Mouse (Mus musculus): ENCODE data around the gene Ankrd66.

Ankrd66 gene

GRCm38 (mm10) chr17:43543539-43543938 is at the start of gene Ankrd66:
Gene Ankrd66, minus strand, starts transcription at chr17:43543639.
- no peak for DNase-seq (ENCODE audit: low read depth, low spot score)

GRCm38 (mm10) chr17:43592296-43593291 is 49.2 kb upstream of the Ankrd66 start:
- peak; percentile 86 for DNase-seq (ENCODE audit: low read depth, low spot score)

DNA sequence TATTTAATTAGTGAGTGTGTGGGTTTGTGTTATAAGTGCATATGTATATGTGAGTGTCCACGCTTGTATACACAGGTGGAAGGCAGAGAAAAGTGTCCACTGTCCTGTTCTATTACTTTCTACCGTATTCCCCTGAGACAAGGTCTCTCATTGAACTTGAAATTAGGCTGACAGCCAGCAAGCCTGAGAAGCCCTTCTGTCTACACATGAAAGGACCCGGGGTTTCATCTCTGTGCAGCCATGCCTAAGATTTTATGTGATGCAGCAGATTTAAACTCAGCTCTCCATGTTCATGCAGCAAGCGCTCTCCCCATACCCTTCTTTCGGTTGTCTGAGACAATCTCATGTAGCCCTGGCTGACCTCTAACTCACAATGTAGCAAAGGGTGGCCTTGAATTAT is 47.1 kb upstream of the Ankrd66 start:
- no peak for DNase-seq (ENCODE audit: low read depth, low spot score)

DNA sequence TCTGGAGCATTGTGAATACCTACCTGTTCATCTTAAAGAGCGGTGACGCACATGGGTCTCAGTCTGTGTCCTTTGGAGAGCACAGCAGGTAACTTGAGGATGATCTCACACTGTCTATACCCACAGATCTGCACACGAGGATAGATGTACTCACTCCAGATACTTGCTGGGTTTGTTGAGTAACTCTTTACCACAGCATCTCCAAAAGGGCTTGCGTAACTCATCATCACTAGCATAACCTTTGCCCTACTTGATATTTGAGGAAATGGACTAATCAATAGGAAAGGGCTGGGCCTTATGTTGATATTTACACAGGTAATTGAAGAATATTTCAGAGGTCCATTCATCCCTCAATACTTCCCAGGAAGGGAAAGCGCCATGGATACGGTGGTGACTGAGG is 46.3 kb upstream of the Ankrd66 start:
- DNase-seq (ENCODE audit: low read depth, low spot score): no peak

- DNase-seq (ENCODE audit: low read depth, low spot score): no peak
These were observed 43.8 kb upstream of the Ankrd66 start for GRCm38 (mm10) chr17:43587278-43587677.

- no peak for DNase-seq (ENCODE audit: low read depth, low spot score)
These were observed 41.3 kb upstream of the Ankrd66 start for GRCm38 (mm10) chr17:43584771-43585170.

DNA sequence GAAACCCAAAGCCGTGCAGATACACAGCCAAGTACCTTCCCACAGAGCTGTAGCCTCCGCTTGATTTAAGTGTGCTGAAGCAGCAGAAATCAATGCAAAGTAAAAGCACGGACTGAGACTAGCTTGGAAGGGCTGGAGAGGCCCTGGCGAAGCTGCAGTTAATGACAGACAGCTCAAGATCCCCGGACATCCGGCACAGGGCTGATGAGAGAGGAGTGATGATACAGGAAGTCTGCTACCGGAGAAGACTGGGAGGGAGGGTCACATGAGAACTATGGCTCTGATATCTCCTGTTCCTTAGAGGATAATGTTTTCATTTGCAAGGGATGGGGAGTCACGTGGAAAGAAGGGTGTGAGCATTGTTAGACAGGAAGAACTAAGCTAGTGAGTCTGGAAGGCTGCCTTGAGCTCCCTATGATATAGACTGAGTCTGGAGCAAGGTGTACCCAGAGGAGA is 37.6 kb upstream of the Ankrd66 start:
- no peak for DNase-seq (ENCODE audit: low read depth, low spot score)

GRCm38 (mm10) chr17:43580456-43580855 is 37.0 kb upstream of the Ankrd66 start:
- DNase-seq (ENCODE audit: low read depth, low spot score): no peak

DNA sequence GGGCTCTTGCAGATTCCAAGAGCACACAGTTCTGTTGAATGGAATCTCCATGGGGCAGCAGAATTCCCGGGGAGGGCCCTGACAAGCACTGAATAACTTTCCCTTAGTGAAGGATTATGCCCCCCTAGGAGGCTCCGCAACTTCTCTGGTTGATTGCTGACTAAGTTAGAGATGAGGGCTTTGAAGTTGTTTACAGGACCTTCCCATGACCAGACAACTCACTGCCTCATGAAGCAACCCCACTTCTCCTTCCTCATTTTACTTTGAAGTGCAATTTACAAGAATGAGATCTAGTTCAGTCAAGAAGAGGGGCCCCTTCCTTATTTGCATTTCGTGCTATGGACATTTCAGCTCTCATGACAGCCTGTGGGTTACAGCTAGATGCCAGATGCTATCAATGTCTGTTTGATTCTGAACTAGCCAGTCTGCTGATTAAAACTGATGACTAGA is 30.2 kb upstream of the Ankrd66 start:
- DNase-seq (ENCODE audit: low read depth, low spot score): no peak

DNA sequence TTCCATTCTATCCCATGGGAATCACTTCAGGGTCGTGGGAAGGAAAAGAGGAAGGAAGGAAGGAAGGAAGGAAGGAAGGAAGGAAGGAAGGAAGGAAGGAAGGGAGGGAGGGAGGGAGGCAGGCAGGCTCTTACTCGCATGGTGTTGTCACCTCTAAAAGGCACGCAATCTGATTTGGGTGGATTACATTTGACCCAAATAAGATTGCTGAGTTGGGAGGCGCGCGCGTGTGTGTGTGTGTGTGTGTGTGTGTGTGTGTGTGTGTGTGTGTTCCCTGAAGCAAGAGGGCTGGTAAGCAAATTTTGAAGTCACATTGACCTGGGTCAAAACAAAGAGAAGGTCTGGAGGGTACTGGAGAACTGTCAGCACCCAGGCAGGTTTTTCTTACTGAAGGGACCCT is 25.8 kb upstream of the Ankrd66 start:
- no peak for DNase-seq (ENCODE audit: low read depth, low spot score)

- peak; percentile 61 for DNase-seq (ENCODE audit: low read depth, low spot score)
These were observed 24.8 kb upstream of the Ankrd66 start, which contains the start of gene Pla2g7 for GRCm38 (mm10) chr17:43567992-43568888. Gene Pla2g7, plus strand, starts transcription at chr17:43568098.

DNA sequence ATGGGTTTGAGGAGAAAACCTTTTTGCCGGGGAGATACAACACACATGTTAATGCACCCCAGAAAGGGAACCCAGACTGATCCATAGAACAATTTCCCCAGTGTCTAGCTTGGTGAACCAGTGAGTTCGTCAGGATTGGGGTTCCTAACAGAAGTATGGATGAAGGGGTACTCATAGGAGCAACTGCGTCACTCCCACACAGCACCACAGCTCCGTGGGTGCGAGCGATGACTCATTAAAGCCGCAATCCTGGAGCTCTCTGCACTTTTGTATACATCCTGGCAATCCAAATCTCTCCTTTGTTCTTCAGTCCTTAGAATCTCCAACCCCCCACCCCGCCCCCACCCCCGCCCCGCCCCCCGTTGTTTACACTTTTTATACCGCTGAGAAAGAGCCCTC is 24.2 kb upstream of the Ankrd66 start:
- DNase-seq (ENCODE audit: low read depth, low spot score): peak; percentile 69

- DNase-seq (ENCODE audit: low read depth, low spot score): no peak
These were observed 20.0 kb upstream of the Ankrd66 start for GRCm38 (mm10) chr17:43563192-43563987.

GRCm38 (mm10) chr17:43558678-43559077 is 15.2 kb upstream of the Ankrd66 start:
- peak; percentile 73 for DNase-seq (ENCODE audit: low read depth, low spot score)

DNA sequence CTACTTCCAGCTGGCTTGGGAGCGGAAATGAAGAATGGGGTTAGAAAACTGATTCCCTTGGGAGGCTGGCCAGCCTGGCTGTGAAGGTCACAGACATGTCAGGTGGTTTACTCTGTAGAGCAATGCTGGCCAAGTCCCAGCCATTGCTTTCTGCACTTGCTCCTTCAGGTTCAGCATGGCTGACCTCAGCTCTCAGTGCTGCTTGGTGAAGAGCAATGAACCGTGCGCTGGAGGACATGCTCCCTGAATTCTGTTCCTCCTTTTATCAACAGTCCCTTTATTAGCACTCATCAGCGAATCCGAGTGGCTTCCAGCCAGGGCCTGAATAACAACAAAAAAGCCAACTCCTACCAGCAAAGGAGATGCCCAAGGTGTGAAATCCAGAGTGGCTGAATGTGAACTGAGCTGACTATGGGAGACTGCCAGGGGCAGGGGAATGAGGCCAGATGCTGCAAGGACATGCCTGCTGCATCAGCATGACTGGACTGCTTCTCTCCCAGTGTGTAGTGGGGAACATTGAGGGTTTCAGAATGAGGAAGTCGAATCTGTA is 14.2 kb upstream of the Ankrd66 start:
- peak; percentile 69 for DNase-seq (ENCODE audit: low read depth, low spot score)

DNA sequence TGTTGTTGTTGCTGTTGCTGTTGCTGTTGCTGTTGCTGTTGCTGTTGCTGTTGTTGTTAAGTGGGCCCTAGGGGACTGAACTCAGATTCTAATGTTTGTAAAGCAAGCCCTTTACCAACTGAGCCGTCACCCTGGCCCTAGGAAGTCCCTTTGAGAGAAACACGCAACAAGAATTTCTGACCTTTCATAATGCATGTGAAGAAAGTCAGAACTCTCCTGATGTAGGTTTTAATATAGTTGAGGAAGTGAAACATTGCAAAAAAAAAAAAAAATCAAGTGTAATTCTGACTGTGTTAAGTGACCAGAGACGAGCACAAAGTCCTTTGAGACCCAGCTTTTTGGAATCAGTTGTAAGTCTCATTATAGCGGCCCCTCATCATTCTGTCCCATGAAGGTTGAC is 13.7 kb upstream of the Ankrd66 start:
- DNase-seq (ENCODE audit: low read depth, low spot score): no peak

DNA sequence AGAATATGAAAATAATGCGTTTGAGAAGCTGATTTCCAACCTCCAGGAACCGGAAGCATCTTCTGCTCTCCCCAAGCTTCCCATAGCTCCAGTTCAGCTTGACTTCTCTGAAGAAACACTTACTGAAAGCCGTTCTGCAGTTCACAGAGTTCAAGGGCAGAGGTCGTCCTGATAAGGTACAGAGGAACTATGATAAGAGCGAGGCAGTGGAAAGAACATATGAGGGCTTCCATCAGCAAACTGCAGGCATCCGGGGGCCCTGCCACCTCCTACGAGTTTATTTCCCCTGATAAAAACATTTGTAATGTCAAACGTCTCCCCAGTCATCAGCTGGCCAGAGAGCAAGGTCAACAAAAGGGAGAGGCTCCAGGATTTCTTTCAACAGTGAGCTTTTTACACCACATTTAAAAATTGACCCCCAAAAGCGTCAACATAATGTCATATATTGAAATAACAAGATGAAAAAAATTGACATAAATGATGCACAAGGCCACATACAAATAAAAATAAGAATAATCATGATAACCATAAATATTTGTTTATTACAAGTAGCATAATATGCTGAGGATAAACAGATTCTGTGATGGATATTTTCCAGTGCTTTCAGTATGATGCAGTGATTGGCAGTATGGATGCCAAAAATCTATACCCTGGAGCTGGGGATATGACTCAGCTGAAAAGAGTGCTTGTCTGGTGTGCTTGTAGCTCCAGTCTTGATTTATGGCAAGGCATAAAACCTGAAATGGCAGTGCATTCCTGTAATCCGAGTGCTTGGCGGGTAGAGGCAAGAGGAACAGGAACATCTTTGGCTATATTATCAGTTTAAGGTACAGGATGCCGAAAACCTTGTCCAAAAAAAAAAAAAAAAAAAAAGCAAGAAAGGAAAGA is 11.3 kb upstream of the Ankrd66 start:
- DNase-seq (ENCODE audit: low read depth, low spot score): peak; percentile 98

DNA sequence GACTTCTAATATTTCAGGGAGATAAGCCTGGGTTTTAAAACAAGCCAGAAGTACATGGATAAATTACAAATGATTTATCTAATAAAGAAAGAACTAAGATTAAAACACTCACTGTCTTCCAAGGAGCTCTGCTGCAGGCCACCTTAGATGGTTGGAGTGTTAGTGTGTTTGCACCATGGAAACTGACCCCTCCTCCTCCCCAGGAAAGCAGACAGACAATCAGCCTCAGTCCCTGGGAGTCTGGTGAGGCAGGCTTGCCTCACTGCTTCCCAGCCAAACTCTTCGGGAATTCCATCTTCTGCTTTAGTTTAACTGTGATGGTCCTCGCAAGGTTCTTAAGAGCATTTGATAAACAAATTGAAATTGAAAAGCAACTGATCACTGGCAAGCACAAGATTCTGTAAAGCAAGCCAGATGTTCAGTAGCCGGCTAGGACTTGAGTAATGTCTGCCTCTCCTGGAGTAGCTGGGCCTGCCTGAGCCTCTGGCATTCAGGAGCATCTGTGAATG is 7.7 kb upstream of the Ankrd66 start:
- DNase-seq (ENCODE audit: low read depth, low spot score): peak; percentile 40

- DNase-seq (ENCODE audit: low read depth, low spot score): no peak
These were observed 601 bp upstream of the Ankrd66 start for GRCm38 (mm10) chr17:43544040-43544439.

DNA sequence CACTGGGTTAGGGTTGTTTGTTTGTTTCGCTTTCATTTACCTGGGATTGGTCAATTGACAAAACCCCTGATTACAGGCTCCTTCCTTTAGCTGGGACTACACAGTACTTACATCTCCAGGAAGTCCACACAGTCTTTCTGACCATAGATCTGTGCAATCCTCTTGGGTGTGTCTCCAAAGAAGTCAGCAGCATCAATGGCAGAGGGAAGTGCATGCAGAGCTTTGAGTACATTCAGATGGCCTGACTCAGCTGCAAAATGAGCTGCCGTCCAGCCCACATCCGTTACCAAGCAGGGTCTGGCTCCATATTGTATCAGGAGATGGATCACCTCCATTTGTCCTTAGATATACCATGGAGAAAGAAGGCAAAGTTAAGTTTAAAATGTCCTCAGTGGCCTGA is 4.7 kb downstream of the Ankrd66 start:
- DNase-seq (ENCODE audit: low read depth, low spot score): peak; percentile 81
